Mouse (Mus musculus): ENCODE results near the gene 2200002J24Rik. TPM values are rescaled to one million over a fixed set of nuclear protein-coding genes. Genes with fewer than 3 reads are reported as not detected.

Gene 2200002J24Rik
- polyA plus RNA-seq, 1 experiment: not detected

DNA sequence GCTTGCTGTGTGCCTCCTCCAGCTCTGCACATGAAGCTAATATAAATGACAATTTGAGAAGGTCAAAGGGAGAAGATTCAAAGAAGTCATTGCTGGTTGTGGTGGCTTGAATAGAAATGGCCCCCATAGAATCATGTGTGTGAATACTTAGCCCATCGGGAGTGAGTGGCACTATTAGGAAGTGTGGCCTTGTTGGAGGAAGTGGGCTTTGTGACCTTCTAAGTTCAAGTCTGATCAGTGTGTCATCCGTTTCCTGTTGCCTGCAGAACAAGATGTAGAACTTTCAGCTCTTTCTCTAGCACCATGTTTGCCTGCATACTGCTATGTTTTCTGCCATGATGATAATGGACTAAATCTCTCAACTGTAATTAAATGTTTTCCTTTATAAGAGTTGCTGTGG lies 15.3 kb upstream of the 2200002J24Rik start:
- H3K27me3 ChIP-seq (ENCODE audit: control insufficient read depth): no peaks in the 10 kb centered on the region
- H3K4me1 ChIP-seq (ENCODE audit: control insufficient read depth): no peaks in the 10 kb centered on the region
- H3K36me3 ChIP-seq (ENCODE audit: control insufficient read depth): no peaks in the 10 kb centered on the region
- H3K9me3 ChIP-seq (ENCODE audit: control insufficient read depth, low read length): no peaks in the 10 kb centered on the region
- no peak overlapping the region for H3K4me3 ChIP-seq (replicated peaks)
- no peak for TF ChIP-seq TAL1 (IDR thresholded peaks at IDR 0.05; ENCODE audit: low read length)
- TF ChIP-seq GATA1 (IDR thresholded peaks at IDR 0.05; ENCODE audit: low read length): no peak

- H3K4me3 ChIP-seq (replicated peaks): no peak overlapping the region
- H3K27me3 ChIP-seq (ENCODE audit: control insufficient read depth): no peaks in the 10 kb centered on the region
- H3K36me3 ChIP-seq (ENCODE audit: control insufficient read depth): no peaks in the 10 kb centered on the region
- H3K4me1 ChIP-seq (ENCODE audit: control insufficient read depth): no peaks in the 10 kb centered on the region
- no peaks in the 10 kb centered on the region for H3K9me3 ChIP-seq (ENCODE audit: control insufficient read depth, low read length)
- no peak for TF ChIP-seq TAL1 (IDR thresholded peaks at IDR 0.05; ENCODE audit: low read length)
- no peak for TF ChIP-seq GATA1 (IDR thresholded peaks at IDR 0.05; ENCODE audit: low read length)
These were observed 10.4 kb upstream of the 2200002J24Rik start for GRCm38 (mm10) chr7:30688325-30688724.

DNA sequence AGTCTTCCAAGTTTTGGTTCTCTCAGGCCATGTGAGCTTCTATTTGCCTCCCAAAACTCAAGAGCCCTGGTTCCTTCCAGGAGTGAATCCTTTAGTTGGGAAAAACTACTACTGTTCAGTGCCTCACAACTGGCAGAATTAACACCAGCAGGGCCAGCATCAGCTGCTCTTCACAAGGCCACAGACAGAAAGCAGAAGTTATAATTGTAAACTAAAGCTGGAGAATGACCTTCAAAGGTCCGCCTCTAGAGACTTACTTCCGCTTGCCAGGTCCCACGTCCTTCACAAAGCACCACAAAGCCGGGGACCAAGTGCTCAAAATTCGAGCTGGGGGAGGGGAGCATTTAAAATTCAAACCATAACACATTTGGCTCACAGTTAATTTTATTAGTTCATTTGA lies 625 bp upstream of the 2200002J24Rik start:
- Histone ChIP-seq H3K9me3 (ENCODE audit: control insufficient read depth, low read length) (no peaks in the 10 kb centered on the region), H3K36me3 (ENCODE audit: control insufficient read depth) (no peaks in the 10 kb centered on the region), H3K4me1 (ENCODE audit: control insufficient read depth) (peaks cover 4% of the 10 kb centered on the region), H3K4me3 (replicated peaks) (no peak overlapping the region), H3K27me3 (ENCODE audit: control insufficient read depth) (no peaks in the 10 kb centered on the region)
- TF ChIP-seq TAL1 (IDR thresholded peaks at IDR 0.05; ENCODE audit: low read length): no peak
- TF ChIP-seq GATA1 (IDR thresholded peaks at IDR 0.05; ENCODE audit: low read length): no peak

GRCm38 (mm10) chr7:30706214-30706882 lies 7.6 kb downstream of the 2200002J24Rik start:
- Histone ChIP-seq H3K9me3 (ENCODE audit: control insufficient read depth, low read length) (no peaks in the 10 kb centered on the region), H3K4me3 (replicated peaks) (no peak overlapping the region), H3K4me1 (ENCODE audit: control insufficient read depth) (peaks cover 18% of the 10 kb centered on the region), H3K27me3 (ENCODE audit: control insufficient read depth) (no peaks in the 10 kb centered on the region), H3K36me3 (ENCODE audit: control insufficient read depth) (no peaks in the 10 kb centered on the region)
- no peak for TF ChIP-seq GATA1 (IDR thresholded peaks at IDR 0.05; ENCODE audit: low read length)
- no peak for TF ChIP-seq TAL1 (IDR thresholded peaks at IDR 0.05; ENCODE audit: low read length)

- no peaks in the 10 kb centered on the region for H3K27me3 ChIP-seq (ENCODE audit: control insufficient read depth)
- no peak overlapping the region for H3K4me3 ChIP-seq (replicated peaks)
- H3K4me1 ChIP-seq (ENCODE audit: control insufficient read depth): peaks cover 29% of the 10 kb centered on the region
- TF ChIP-seq TAL1 (IDR thresholded peaks at IDR 0.05; ENCODE audit: low read length): no peak
- no peak for TF ChIP-seq GATA1 (IDR thresholded peaks at IDR 0.05; ENCODE audit: low read length)
- no peaks in the 10 kb centered on the region for H3K36me3 ChIP-seq (ENCODE audit: control insufficient read depth)
- H3K9me3 ChIP-seq (ENCODE audit: control insufficient read depth, low read length): no peaks in the 10 kb centered on the region
These were observed 8.7 kb downstream of the 2200002J24Rik start for GRCm38 (mm10) chr7:30707441-30707840.

DNA sequence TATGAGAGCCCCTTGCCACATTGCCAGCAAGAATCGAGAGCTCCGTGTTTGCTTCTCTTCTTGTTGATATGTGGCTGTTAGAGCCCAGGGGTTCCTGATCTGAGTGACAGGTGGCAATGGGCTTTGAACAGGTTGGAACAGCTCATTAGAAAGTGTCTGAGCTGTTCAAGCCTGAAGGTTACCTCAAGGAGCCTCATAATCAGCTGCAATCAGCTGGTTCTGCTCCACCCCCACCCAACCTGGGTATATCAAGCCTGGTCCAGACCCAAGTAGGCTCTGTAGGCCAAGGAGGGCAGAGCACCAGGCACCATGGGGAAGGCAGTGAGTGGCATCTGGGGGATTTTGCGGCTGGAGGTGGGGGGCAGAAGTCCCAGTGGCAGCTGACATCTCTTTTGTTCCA lies 13.2 kb downstream of the 2200002J24Rik start, which contains the start of gene Atp4a:
Gene Atp4a, plus strand, starts transcription at position 268 of the 400 bp plus-strand sequence.
- no peak within 1 kb of the TSS for H3K4me3 ChIP-seq (replicated peaks)
- peaks cover 27% of the 10 kb centered on the region for H3K27me3 ChIP-seq (ENCODE audit: control insufficient read depth)
- TF ChIP-seq GATA1 (IDR thresholded peaks at IDR 0.05; ENCODE audit: low read length) (no peak), TAL1 (IDR thresholded peaks at IDR 0.05; ENCODE audit: low read length) (no peak)

GRCm38 (mm10) chr7:30717006-30717715 lies 18.4 kb downstream of the 2200002J24Rik start:
- Histone ChIP-seq H3K27me3 (ENCODE audit: control insufficient read depth) (peaks cover 35% of the 10 kb centered on the region), H3K9me3 (ENCODE audit: control insufficient read depth, low read length) (no peaks in the 10 kb centered on the region), H3K4me1 (ENCODE audit: control insufficient read depth) (peaks cover 22% of the 10 kb centered on the region), H3K36me3 (ENCODE audit: control insufficient read depth) (no peaks in the 10 kb centered on the region), H3K4me3 (replicated peaks) (peak overlapping the region; percentile 58)
- TF ChIP-seq GATA1 (IDR thresholded peaks at IDR 0.05; ENCODE audit: low read length) (no peak), TAL1 (IDR thresholded peaks at IDR 0.05; ENCODE audit: low read length) (no peak)

More for the DNA sequence above, 13.2 kb downstream of the 2200002J24Rik start, which contains the start of gene Atp4a:
- Histone ChIP-seq H3K36me3 (ENCODE audit: control insufficient read depth) (no peaks in the 10 kb centered on the region), H3K9me3 (ENCODE audit: control insufficient read depth, low read length) (no peaks in the 10 kb centered on the region), H3K4me1 (ENCODE audit: control insufficient read depth) (peaks cover 21% of the 10 kb centered on the region)

GRCm38 (mm10) chr7:30717716-30718046 lies 19.0 kb downstream of the 2200002J24Rik start:
- Histone ChIP-seq H3K27me3 (ENCODE audit: control insufficient read depth) (peaks cover 35% of the 10 kb centered on the region), H3K4me3 (replicated peaks) (peak overlapping the region; percentile 58), H3K36me3 (ENCODE audit: control insufficient read depth) (no peaks in the 10 kb centered on the region), H3K4me1 (ENCODE audit: control insufficient read depth) (peaks cover 20% of the 10 kb centered on the region), H3K9me3 (ENCODE audit: control insufficient read depth, low read length) (no peaks in the 10 kb centered on the region)
- TF ChIP-seq GATA1 (IDR thresholded peaks at IDR 0.05; ENCODE audit: low read length) (no peak), TAL1 (IDR thresholded peaks at IDR 0.05; ENCODE audit: low read length) (no peak)

DNA sequence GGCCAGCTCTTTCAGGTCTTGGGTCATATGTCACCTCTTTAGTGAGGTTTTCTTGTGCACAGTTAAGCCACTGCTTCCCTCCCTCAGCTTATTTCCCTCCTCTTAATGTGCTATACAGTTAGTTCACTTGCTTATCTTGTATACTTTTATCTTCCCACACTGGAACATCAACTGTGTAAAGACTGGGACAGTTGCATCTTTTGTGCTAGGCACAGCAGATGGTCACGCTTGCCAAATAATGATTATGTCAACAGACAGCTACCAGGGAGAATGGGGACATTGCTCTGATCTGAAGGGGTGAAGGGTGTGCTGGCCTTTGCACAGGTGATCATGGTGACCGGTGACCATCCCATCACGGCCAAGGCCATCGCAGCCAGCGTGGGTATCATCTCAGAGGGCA lies 20.9 kb downstream of the 2200002J24Rik start:
- Histone ChIP-seq H3K9me3 (ENCODE audit: control insufficient read depth, low read length) (no peaks in the 10 kb centered on the region), H3K4me1 (ENCODE audit: control insufficient read depth) (peaks cover 20% of the 10 kb centered on the region), H3K4me3 (replicated peaks) (no peak overlapping the region), H3K36me3 (ENCODE audit: control insufficient read depth) (no peaks in the 10 kb centered on the region), H3K27me3 (ENCODE audit: control insufficient read depth) (peaks cover 30% of the 10 kb centered on the region)
- TF ChIP-seq TAL1 (IDR thresholded peaks at IDR 0.05; ENCODE audit: low read length): no peak
- TF ChIP-seq GATA1 (IDR thresholded peaks at IDR 0.05; ENCODE audit: low read length): no peak
